Mouse (Mus musculus): ENCODE measurements around the gene Fbxl16. TPM values are rescaled to one million over a fixed set of nuclear protein-coding genes. Genes with fewer than 3 reads are reported as not detected.

The Fbxl16 gene
- polyA plus RNA-seq, 1 experiment = 5.7 TPM

GRCm38 (mm10) chr17:25860229-25860628 lies 51.3 kb downstream of the Fbxl16 start:
- Histone ChIP-seq H3K4me3 (ENCODE audit: insufficient read depth, poor library complexity, severe bottlenecking) (peak overlapping the region; percentile 43), H3K27me3 (ENCODE audit: control insufficient read depth, insufficient read depth, insufficient read length) (no peaks in the 10 kb centered on the region), H3K79me3 (ENCODE audit: low read depth) (no peaks in the 10 kb centered on the region), H3K36me3 (ENCODE audit: control insufficient read depth, insufficient read depth) (no peaks in the 10 kb centered on the region), H3ac (ENCODE audit: control insufficient read depth, insufficient read length, low read depth) (no peak overlapping the region), H3K79me2 (ENCODE audit: control insufficient read depth, insufficient read depth) (no peaks in the 10 kb centered on the region)
- no peak for TF ChIP-seq MAX (IDR thresholded peaks at IDR 0.05)
- TF ChIP-seq FOSL1 (IDR thresholded peaks at IDR 0.05; ENCODE audit: insufficient read depth, low read length, poor library complexity, severe bottlenecking) = no peak
- TF ChIP-seq CTCF (IDR thresholded peaks at IDR 0.05; ENCODE audit: control insufficient read depth, insufficient read depth, insufficient read length) = no peak
- no peak for TF ChIP-seq USF1 (IDR thresholded peaks at IDR 0.05; ENCODE audit: low read depth)
- no peak for TF ChIP-seq MYOD1 (IDR thresholded peaks at IDR 0.05; ENCODE audit: control insufficient read depth, insufficient read length, low read depth)
- no peak for TF ChIP-seq MYOG (IDR thresholded peaks at IDR 0.05; ENCODE audit: control insufficient read depth, extremely low read depth, insufficient read length)
- TF ChIP-seq CEBPB (IDR thresholded peaks at IDR 0.05; ENCODE audit: low read depth) = no peak

GRCm38 (mm10) chr17:25860832-25861703 lies 52.2 kb downstream of the Fbxl16 start, which contains the start of gene Wdr90:
Gene Wdr90 (minus strand): TSS chr17:25861501.
- no peaks in the 10 kb centered on the region for H3K27me3 ChIP-seq (ENCODE audit: control insufficient read depth, insufficient read depth, insufficient read length)
- H3K79me2 ChIP-seq (ENCODE audit: control insufficient read depth, insufficient read depth) = no peaks in the 10 kb centered on the region
- H3K4me3 ChIP-seq (ENCODE audit: insufficient read depth, poor library complexity, severe bottlenecking) = peak within 1 kb of the TSS; percentile 43
- H3K36me3 ChIP-seq (ENCODE audit: control insufficient read depth, insufficient read depth) = no peaks in the 10 kb centered on the region
- H3ac ChIP-seq (ENCODE audit: control insufficient read depth, insufficient read length, low read depth) = peak within 1 kb of the TSS; percentile 81
- peak; percentile 63 for TF ChIP-seq MAX (IDR thresholded peaks at IDR 0.05)
- peak; percentile 28 for TF ChIP-seq USF1 (IDR thresholded peaks at IDR 0.05; ENCODE audit: low read depth)
- TF ChIP-seq MYOG (IDR thresholded peaks at IDR 0.05; ENCODE audit: control insufficient read depth, extremely low read depth, insufficient read length) = no peak
- TF ChIP-seq CTCF (IDR thresholded peaks at IDR 0.05; ENCODE audit: control insufficient read depth, insufficient read depth, insufficient read length) = no peak
- peak; percentile 83 for TF ChIP-seq CEBPB (IDR thresholded peaks at IDR 0.05; ENCODE audit: low read depth)
- TF ChIP-seq FOSL1 (IDR thresholded peaks at IDR 0.05; ENCODE audit: insufficient read depth, low read length, poor library complexity, severe bottlenecking) = no peak
- TF ChIP-seq MYOD1 (IDR thresholded peaks at IDR 0.05; ENCODE audit: control insufficient read depth, insufficient read length, low read depth) = no peak
- H3K79me3 ChIP-seq (ENCODE audit: low read depth) = no peaks in the 10 kb centered on the region

- no peaks in the 10 kb centered on the region for H3K79me3 ChIP-seq (ENCODE audit: low read depth)
- H3ac ChIP-seq (ENCODE audit: control insufficient read depth, insufficient read length, low read depth) = peak overlapping the region; percentile 81
- H3K36me3 ChIP-seq (ENCODE audit: control insufficient read depth, insufficient read depth) = no peaks in the 10 kb centered on the region
- no peaks in the 10 kb centered on the region for H3K79me2 ChIP-seq (ENCODE audit: control insufficient read depth, insufficient read depth)
- TF ChIP-seq FOSL1 (IDR thresholded peaks at IDR 0.05; ENCODE audit: insufficient read depth, low read length, poor library complexity, severe bottlenecking) (no peak), CTCF (IDR thresholded peaks at IDR 0.05; ENCODE audit: control insufficient read depth, insufficient read depth, insufficient read length) (no peak), MAX (IDR thresholded peaks at IDR 0.05) (no peak), MYOD1 (IDR thresholded peaks at IDR 0.05; ENCODE audit: control insufficient read depth, insufficient read length, low read depth) (no peak), MYOG (IDR thresholded peaks at IDR 0.05; ENCODE audit: control insufficient read depth, extremely low read depth, insufficient read length) (no peak), USF1 (IDR thresholded peaks at IDR 0.05; ENCODE audit: low read depth) (no peak)
- H3K27me3 ChIP-seq (ENCODE audit: control insufficient read depth, insufficient read depth, insufficient read length) = no peaks in the 10 kb centered on the region
- peak overlapping the region; percentile 43 for H3K4me3 ChIP-seq (ENCODE audit: insufficient read depth, poor library complexity, severe bottlenecking)
These were observed 53.1 kb downstream of the Fbxl16 start for GRCm38 (mm10) chr17:25861704-25862612.

GRCm38 (mm10) chr17:25863681-25864080 lies 54.8 kb downstream of the Fbxl16 start:
- Histone ChIP-seq H3K27me3 (ENCODE audit: control insufficient read depth, insufficient read depth, insufficient read length) (no peaks in the 10 kb centered on the region), H3K4me3 (ENCODE audit: insufficient read depth, poor library complexity, severe bottlenecking) (no peak overlapping the region), H3ac (ENCODE audit: control insufficient read depth, insufficient read length, low read depth) (no peak overlapping the region), H3K36me3 (ENCODE audit: control insufficient read depth, insufficient read depth) (no peaks in the 10 kb centered on the region), H3K79me2 (ENCODE audit: control insufficient read depth, insufficient read depth) (peaks cover 9% of the 10 kb centered on the region), H3K79me3 (ENCODE audit: low read depth) (no peaks in the 10 kb centered on the region)
- TF ChIP-seq USF1 (IDR thresholded peaks at IDR 0.05; ENCODE audit: low read depth) (no peak), FOSL1 (IDR thresholded peaks at IDR 0.05; ENCODE audit: insufficient read depth, low read length, poor library complexity, severe bottlenecking) (no peak)

- Histone ChIP-seq H3ac (ENCODE audit: control insufficient read depth, insufficient read length, low read depth) (no peak overlapping the region), H3K79me2 (ENCODE audit: control insufficient read depth, insufficient read depth) (peaks cover 9% of the 10 kb centered on the region)
- TF ChIP-seq USF1 (IDR thresholded peaks at IDR 0.05; ENCODE audit: low read depth) = no peak
These were observed 55.4 kb downstream of the Fbxl16 start for GRCm38 (mm10) chr17:25864311-25864710.

More at GRCm38 (mm10) chr17:25864311-25864710, 55.4 kb downstream of the Fbxl16 start:
- Histone ChIP-seq H3K79me3 (ENCODE audit: low read depth) (no peaks in the 10 kb centered on the region), H3K4me3 (ENCODE audit: insufficient read depth, poor library complexity, severe bottlenecking) (no peak overlapping the region), H3K27me3 (ENCODE audit: control insufficient read depth, insufficient read depth, insufficient read length) (no peaks in the 10 kb centered on the region), H3K36me3 (ENCODE audit: control insufficient read depth, insufficient read depth) (no peaks in the 10 kb centered on the region)

Measured in C2C12 (cell line).